Mouse (Mus musculus) lung, embryonic 16.5 days (tissue): ENCODE measurements around the gene Akap6. TPM values are rescaled to one million over a fixed set of nuclear protein-coding genes. Genes with fewer than 3 reads are reported as not detected.
A peak's percentile ranks its signal among the peaks of the same experiment; 100 is the strongest.
"Not testable (repeated sequence)": the region's sequence is repeated elsewhere in the genome, so short reads cannot be mapped to it uniquely, and the experiment has no call there.

Experiments used
- ATAC-seq: fragments of 200-750 bp; cut with Nextera tagmentation; 2 replicates; pipeline ENCODE4 v1.8.0; 2017; ENCODE audit warnings: low read depth, mild to moderate bottlenecking, moderate library complexity
- H3K27ac ChIP-seq: fragments of 300-500 bp; sonication (generic); 2 replicates; pipeline ENCODE4 v1.5.1; 2014; ENCODE audit warnings: mild to moderate bottlenecking, control low read depth, low read length
- H3K27me3 ChIP-seq: fragments of 300-500 bp; sonication (generic); 2 replicates; pipeline ENCODE4 v1.6.1; 2014; ENCODE audit warnings: low read depth, low read length, mixed read lengths; ENCODE audit not compliant: control insufficient read depth, insufficient read depth
- H3K36me3 ChIP-seq: fragments of 300-500 bp; sonication (generic); 2 replicates; pipeline ENCODE4 v1.6.1; 2014; ENCODE audit warnings: low read length; ENCODE audit not compliant: control insufficient read depth, insufficient read depth
- H3K4me1 ChIP-seq: fragments of 300-500 bp; sonication (generic); replicated peaks from 2 replicates; pipeline ENCODE4 v1.6.1; 2014; ENCODE audit warnings: low read length, mixed read lengths; ENCODE audit not compliant: control insufficient read depth, insufficient read depth
- H3K4me2 ChIP-seq: fragments of 300-500 bp; sonication (generic); 2 replicates; pipeline ENCODE4 v1.6.1; 2014; ENCODE audit warnings: low read depth, low read length, control low read depth
- H3K4me3 ChIP-seq: fragments of 300-500 bp; sonication (generic); 2 replicates; pipeline ENCODE4 v1.5.1; 2014; ENCODE audit warnings: mild to moderate bottlenecking, low read length, control low read depth
- H3K9ac ChIP-seq: fragments of 300-500 bp; sonication (generic); 2 replicates; pipeline ENCODE4 v1.6.1; 2014; ENCODE audit warnings: low read length, control low read depth
- H3K9me3 ChIP-seq: fragments of 300-500 bp; sonication (generic); 2 replicates; pipeline ENCODE4 v1.6.1; 2016; ENCODE audit warnings: low read length; ENCODE audit not compliant: control insufficient read depth
- WGBS: fragments of 180-500 bp; shearing (Covaris S2); extraction: QIAGEN DNeasy Blood & Tissue Kit; methylation state at CpG from one replicate; pipeline ENCODE4 v1.1.7; 2014; 5-methylcytosine and 5-hydroxymethylcytosine counted together
- polyA plus RNA-seq: library from polyadenylated mRNA; unstranded; fragments of >200 nt; fragmentation: Nextera tagmentation; extraction: Ambion mirVana; gene quantifications from 2 replicates; pipeline ENCODE4 v1.2.1, GENCODE M21; 2015

Akap6 gene
- polyA plus RNA-seq, 1 experiment from 2014 or later, result 0.64 TPM

GRCm38 (mm10) chr12:52729396-52729795, 30.2 kb downstream of the Akap6 start:
- Histone ChIP-seq H3K36me3 (no peaks in the 10 kb centered on the region), H3K4me1 (no peaks in the 10 kb centered on the region), H3K9ac (no peak overlapping the region), H3K27ac (no peak overlapping the region), H3K4me3 (no peak overlapping the region), H3K9me3 (no peaks in the 10 kb centered on the region), H3K27me3 (no peaks in the 10 kb centered on the region), H3K4me2 (no peak overlapping the region)
- 76% methylated on average over 6 of the region's 6 CpGs for WGBS
- no peak for ATAC-seq

GRCm38 (mm10) chr12:52735161-52735560, 36.0 kb downstream of the Akap6 start:
- H3K4me2 ChIP-seq, H3K27ac ChIP-seq, H3K9me3 ChIP-seq, H3K4me3 ChIP-seq, ATAC-seq, H3K4me1 ChIP-seq, H3K36me3 ChIP-seq, H3K27me3 ChIP-seq, H3K9ac ChIP-seq: not testable (repeated sequence)
- 97% methylated on average over 6 of the region's 11 CpGs for WGBS

GRCm38 (mm10) chr12:52737151-52737550, 38.0 kb downstream of the Akap6 start:
- Histone ChIP-seq H3K4me1 (no peaks in the 10 kb centered on the region), H3K4me3 (no peak overlapping the region), H3K4me2 (no peak overlapping the region), H3K27ac (no peak overlapping the region), H3K36me3 (no peaks in the 10 kb centered on the region), H3K27me3 (no peaks in the 10 kb centered on the region), H3K9ac (no peak overlapping the region), H3K9me3 (no peaks in the 10 kb centered on the region)
- no peak for ATAC-seq
- WGBS, result 94% methylated on average over 1 of the region's 1 CpGs

GRCm38 (mm10) chr12:52739326-52739725, 40.1 kb downstream of the Akap6 start:
- no peaks in the 10 kb centered on the region for H3K36me3 ChIP-seq

GRCm38 (mm10) chr12:52741801-52742200, 42.6 kb downstream of the Akap6 start:
- no peaks in the 10 kb centered on the region for H3K27me3 ChIP-seq
- H3K9me3 ChIP-seq, result no peaks in the 10 kb centered on the region
- no peaks in the 10 kb centered on the region for H3K4me1 ChIP-seq
- no peaks in the 10 kb centered on the region for H3K36me3 ChIP-seq
- no peak overlapping the region for H3K9ac ChIP-seq
- no peak for ATAC-seq
- H3K27ac ChIP-seq, result no peak overlapping the region
- no peak overlapping the region for H3K4me2 ChIP-seq
- no peak overlapping the region for H3K4me3 ChIP-seq
- 80% methylated on average over 5 of the region's 5 CpGs for WGBS

More at GRCm38 (mm10) chr12:52739326-52739725, 40.1 kb downstream of the Akap6 start:
- H3K27ac ChIP-seq, result no peak overlapping the region
- H3K27me3 ChIP-seq, result no peaks in the 10 kb centered on the region
- H3K4me2 ChIP-seq, result no peak overlapping the region
- 67% methylated on average over 3 of the region's 3 CpGs for WGBS
- no peaks in the 10 kb centered on the region for H3K4me1 ChIP-seq
- ATAC-seq, result no peak
- no peaks in the 10 kb centered on the region for H3K9me3 ChIP-seq
- no peak overlapping the region for H3K4me3 ChIP-seq
- H3K9ac ChIP-seq, result no peak overlapping the region

GRCm38 (mm10) chr12:52750006-52750405, 50.8 kb downstream of the Akap6 start:
- ATAC-seq, result no peak
- Histone ChIP-seq H3K27me3 (no peaks in the 10 kb centered on the region), H3K9ac (no peak overlapping the region), H3K9me3 (no peaks in the 10 kb centered on the region), H3K4me1 (0 out of 2 replicates have a peak, but pooled peaks cover 3% of the 10 kb centered on the region), H3K36me3 (no peaks in the 10 kb centered on the region), H3K27ac (no peak overlapping the region), H3K4me2 (no peak overlapping the region), H3K4me3 (no peak overlapping the region)
- 49% methylated on average over 12 of the region's 12 CpGs for WGBS

- no peaks in the 10 kb centered on the region for H3K4me1 ChIP-seq
- ATAC-seq, result no peak
- no peaks in the 10 kb centered on the region for H3K27me3 ChIP-seq
- H3K4me2 ChIP-seq, result no peak overlapping the region
- no peak overlapping the region for H3K4me3 ChIP-seq
- H3K27ac ChIP-seq, result no peak overlapping the region
- WGBS, result 89% methylated on average over 2 of the region's 2 CpGs
- no peaks in the 10 kb centered on the region for H3K36me3 ChIP-seq
- H3K9me3 ChIP-seq, result no peaks in the 10 kb centered on the region
- H3K9ac ChIP-seq, result no peak overlapping the region
Measured at GRCm38 (mm10) chr12:52755649-52756048, 56.5 kb downstream of the Akap6 start.

GRCm38 (mm10) chr12:52757881-52758280, 58.7 kb downstream of the Akap6 start:
- Histone ChIP-seq H3K4me1 (no peaks in the 10 kb centered on the region), H3K36me3 (no peaks in the 10 kb centered on the region), H3K9ac (no peak overlapping the region), H3K4me2 (no peak overlapping the region), H3K9me3 (no peaks in the 10 kb centered on the region), H3K27me3 (no peaks in the 10 kb centered on the region), H3K27ac (no peak overlapping the region), H3K4me3 (no peak overlapping the region)
- WGBS, result 22% methylated on average over 4 of the region's 4 CpGs
- ATAC-seq, result no peak

GRCm38 (mm10) chr12:52764046-52764445, 64.9 kb downstream of the Akap6 start:
- Histone ChIP-seq H3K36me3 (no peaks in the 10 kb centered on the region), H3K9ac (no peak overlapping the region), H3K4me2 (no peak overlapping the region), H3K4me1 (no peaks in the 10 kb centered on the region; the same call in 1 of the 2 replicates), H3K4me3 (no peak overlapping the region), H3K27ac (0 out of 2 replicates have a peak overlapping the region, but pooled peaks have one; percentile 51), H3K9me3 (no peaks in the 10 kb centered on the region), H3K27me3 (no peaks in the 10 kb centered on the region)
- 70% methylated on average over 2 of the region's 2 CpGs for WGBS
- ATAC-seq, result peak; percentile 66; the same call in 1 of the 2 replicates

GRCm38 (mm10) chr12:52764810-52765209, 65.6 kb downstream of the Akap6 start:
- no peaks in the 10 kb centered on the region for H3K9me3 ChIP-seq
- WGBS, result 45% methylated on average over 3 of the region's 3 CpGs
- H3K4me3 ChIP-seq, result no peak overlapping the region
- no peak overlapping the region for H3K9ac ChIP-seq
- no peaks in the 10 kb centered on the region for H3K36me3 ChIP-seq
- ATAC-seq, result peak; percentile 64
- H3K27ac ChIP-seq, result peak overlapping the region; percentile 51; the same call in 1 of the 2 replicates
- H3K4me2 ChIP-seq, result no peak overlapping the region
- H3K4me1 ChIP-seq, result no peaks in the 10 kb centered on the region; the same call in 1 of the 2 replicates
- no peaks in the 10 kb centered on the region for H3K27me3 ChIP-seq
